Mouse (Mus musculus): ENCODE data around the gene Plagl1.

DNA sequence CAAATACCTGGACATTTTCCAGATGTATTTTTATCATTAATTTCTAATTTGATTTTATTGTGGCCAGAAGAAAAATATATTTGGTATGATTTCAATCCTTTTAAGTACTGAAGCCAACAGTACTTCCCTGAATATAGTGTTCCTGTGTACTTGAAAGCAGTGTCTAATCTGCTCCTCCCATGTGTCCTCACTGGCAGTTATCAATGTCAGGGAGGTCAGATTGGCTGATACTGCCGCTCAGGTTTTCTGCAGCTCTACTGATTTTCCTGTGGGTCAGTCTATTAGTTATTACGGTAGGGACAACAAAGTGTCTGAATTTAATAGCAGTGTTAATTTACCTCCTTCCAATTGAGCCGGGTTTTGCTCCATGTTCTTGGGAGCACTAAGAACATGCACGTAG lies 101.7 kb downstream of the Plagl1 start:
- TF ChIP-seq NELFE (IDR thresholded peaks at IDR 0.05; ENCODE audit: low read depth, low read length) (no peak), POLR2A (IDR thresholded peaks at IDR 0.05; ENCODE audit: low read depth, low read length) (no peak), CTCF (conservative IDR thresholded peaks at IDR 0.05 in 1 of 2, IDR thresholded peaks at IDR 0.05 in 1 of 2; ENCODE audit: low read depth in 2 of 2, low read length in 2 of 2) (no peak), POLR2AphosphoS2 (IDR thresholded peaks at IDR 0.05; ENCODE audit: low read depth, low read length) (no peak), RAD21 (IDR thresholded peaks at IDR 0.05; ENCODE audit: low read depth, low read length) (no peak), ZC3H11A (IDR thresholded peaks at IDR 0.05; ENCODE audit: low read depth, low read length) (no peak), CHD2 (IDR thresholded peaks at IDR 0.05; ENCODE audit: low read length) (no peak)

Data from CH12.LX (cell line).